Comparison of ENCODE assay signal across 8 mouse cellular contexts in genomic region chr16:11175489-11176207, GRCm38 (mm10). TPM values are rescaled to one million over a fixed set of nuclear protein-coding genes. Genes with fewer than 3 reads are reported as not detected.
DNase-seq lines count a peak whose midpoint lies in the region; ATAC-seq and TF ChIP-seq lines count a peak whose summit lies in the region.

No protein-coding gene starts in this region.

- peak; percentile 27 for ATAC-seq in heart, embryonic 13.5 days (ENCODE audit: extremely low read depth, insufficient number of reproducible peaks, low FRiP score, low TSS enrichment)
- peak; percentile 76 for ATAC-seq in kidney, embryonic 15.5 days (replicated peaks; ENCODE audit: low FRiP score)
- ATAC-seq in liver, postnatal 0 days, result peak; percentile 47
- peak; percentile 64 for ATAC-seq in neural tube, embryonic 12.5 days (ENCODE audit: low FRiP score, low read depth)

- no peaks in the 10 kb centered on the region for H3K27me3 ChIP-seq in heart, embryonic 13.5 days (replicated peaks)
- H3K27me3 ChIP-seq in kidney, embryonic 15.5 days, result no peaks in the 10 kb centered on the region
- H3K27me3 ChIP-seq in liver, postnatal 0 days (ENCODE audit: insufficient read depth, low read length), result no peaks in the 10 kb centered on the region
- H3K27me3 ChIP-seq in neural tube, embryonic 12.5 days (replicated peaks), result no peaks in the 10 kb centered on the region

- H3K4me3 ChIP-seq in embryonic fibroblast, embryonic 13.5 days (ENCODE audit: insufficient read depth, low read length), result peak overlapping the region; percentile 67
- peak overlapping the region; percentile 96 for H3K4me3 ChIP-seq in heart, embryonic 13.5 days
- peak overlapping the region; percentile 90 for H3K4me3 ChIP-seq in kidney, embryonic 15.5 days (replicated peaks)
- peak overlapping the region; percentile 80 for H3K4me3 ChIP-seq in liver, postnatal 0 days (ENCODE audit: low read depth, low read length)
- peak overlapping the region; percentile 86 for H3K4me3 ChIP-seq in neural tube, embryonic 12.5 days

- peak overlapping the region; percentile 88 for H3K4me2 ChIP-seq in heart, embryonic 13.5 days
- peak overlapping the region; percentile 78 for H3K4me2 ChIP-seq in kidney, embryonic 15.5 days
- peak overlapping the region; percentile 72 for H3K4me2 ChIP-seq in liver, postnatal 0 days (ENCODE audit: low read depth, low read length)
- peak overlapping the region; percentile 88 for H3K4me2 ChIP-seq in neural tube, embryonic 12.5 days (replicated peaks)

- DNase-seq in CD8-positive naive resting alpha-beta T cell, adult 2 months (ENCODE audit: low read depth in 2 of 2, low spot score in 2 of 2), result peak; percentile 36 to 43
- DNase-seq in adrenal gland, adult 2 months, result peak; percentile 86
- peak; percentile 79 for DNase-seq in liver, postnatal 0 days
- peak; percentile 11 for DNase-seq in urinary bladder, postnatal 10 days (ENCODE audit: low spot score)

- TF ChIP-seq CTCF in embryonic fibroblast, embryonic 13.5 days (IDR thresholded peaks at IDR 0.05; ENCODE audit: borderline replicate concordance, insufficient read depth, low read length), result no peak
- no peak for TF ChIP-seq CTCF in liver, postnatal 0 days (IDR thresholded peaks at IDR 0.05; ENCODE audit: low read depth)

- H3K4me1 ChIP-seq in embryonic fibroblast, embryonic 13.5 days (ENCODE audit: control insufficient read depth, insufficient read depth, low read length), result peaks cover 4% of the 10 kb centered on the region
- peaks cover 37% of the 10 kb centered on the region for H3K4me1 ChIP-seq in heart, embryonic 13.5 days
- peaks cover 18% of the 10 kb centered on the region for H3K4me1 ChIP-seq in kidney, embryonic 15.5 days
- H3K4me1 ChIP-seq in liver, postnatal 0 days (ENCODE audit: insufficient read depth), result peaks cover 37% of the 10 kb centered on the region
- peaks cover 22% of the 10 kb centered on the region; the same call in 1 of the 2 replicates for H3K4me1 ChIP-seq in neural tube, embryonic 12.5 days

- TF ChIP-seq POLR2A in embryonic fibroblast, embryonic 13.5 days (IDR thresholded peaks at IDR 0.05; ENCODE audit: low read depth, low read length), result peak; percentile 44; the same call in 1 of the 2 replicates

- H3K9me3 ChIP-seq in heart, embryonic 13.5 days, result no peaks in the 10 kb centered on the region
- no peaks in the 10 kb centered on the region for H3K9me3 ChIP-seq in kidney, embryonic 15.5 days (replicated peaks)
- no peaks in the 10 kb centered on the region for H3K9me3 ChIP-seq in liver, postnatal 0 days (ENCODE audit: low read length)
- no peaks in the 10 kb centered on the region for H3K9me3 ChIP-seq in neural tube, embryonic 12.5 days

- 0 out of 2 replicates have a peak, but pooled peaks have one; percentile 3 for TF ChIP-seq EP300 in liver, postnatal 0 days (IDR thresholded peaks at IDR 0.05; ENCODE audit: low read depth)

- H3K36me3 ChIP-seq in heart, embryonic 13.5 days, result no peaks in the 10 kb centered on the region
- H3K36me3 ChIP-seq in kidney, embryonic 15.5 days, result no peaks in the 10 kb centered on the region
- no peaks in the 10 kb centered on the region for H3K36me3 ChIP-seq in liver, postnatal 0 days (replicated peaks; ENCODE audit: insufficient read depth, low read length)
- H3K36me3 ChIP-seq in neural tube, embryonic 12.5 days, result no peaks in the 10 kb centered on the region

- peak overlapping the region; percentile 96 for H3K9ac ChIP-seq in heart, embryonic 13.5 days
- H3K9ac ChIP-seq in kidney, embryonic 15.5 days, result peak overlapping the region; percentile 89
- peak overlapping the region; percentile 89 for H3K9ac ChIP-seq in liver, postnatal 0 days (replicated peaks)
- peak overlapping the region; percentile 88 for H3K9ac ChIP-seq in neural tube, embryonic 12.5 days

- whole genome bisulfite sequencing in heart, embryonic 13.5 days, result under 1% methylated on average over 72 of the region's 72 CpGs
- WGBS in kidney, embryonic 15.5 days, result under 1% methylated on average over 72 of the region's 72 CpGs
- WGBS in liver, postnatal 0 days (ENCODE audit: insufficient replicate concordance), result under 1% methylated on average over 60 of the region's 72 CpGs
- WGBS in neural tube, embryonic 12.5 days, result under 1% methylated on average over 72 of the region's 72 CpGs

- H3K27ac ChIP-seq in embryonic fibroblast, embryonic 13.5 days (ENCODE audit: insufficient read depth, low read length), result peak overlapping the region; percentile 89
- H3K27ac ChIP-seq in heart, embryonic 13.5 days (replicated peaks), result peak overlapping the region; percentile 88
- H3K27ac ChIP-seq in kidney, embryonic 15.5 days, result peak overlapping the region; percentile 88
- peak overlapping the region; percentile 94 for H3K27ac ChIP-seq in liver, postnatal 0 days (ENCODE audit: low read depth)
- H3K27ac ChIP-seq in neural tube, embryonic 12.5 days, result peak overlapping the region; percentile 77

RNA-seq across cellular contexts. Expression of gene Zc3h7a, which starts 0.5 kb away (rescaled TPM):
- 10 to 100 TPM; 46.7 to 79.2 TPM for total RNA-seq in adrenal gland, adult 2 months (2021)
- 12.3 and 15.0 TPM in 2 replicates for polyA plus RNA-seq in adrenal gland, adult 2 months (2012; rRNA removed)
- polyA plus RNA-seq in embryonic fibroblast, embryonic 13.5 days (2011; ENCODE audit: insufficient read length, low read depth, missing spikeins), result 147 and 159 TPM in 2 replicates
- 57.2 and 60.4 TPM in 2 replicates for polyA plus RNA-seq in heart, embryonic 13.5 days (2015; fragmentation: Nextera tagmentation; extraction: Ambion mirVana)
- 89.4 and 89.9 TPM in 2 replicates for polyA plus RNA-seq in kidney, embryonic 15.5 days (2015; fragmentation: Nextera tagmentation; extraction: Ambion mirVana)
- polyA plus RNA-seq in liver, postnatal 0 days (2015; fragmentation: Nextera tagmentation; extraction: Ambion mirVana), result 18.5 and 22.5 TPM in 2 replicates
- polyA plus RNA-seq in neural tube, embryonic 12.5 days (2016; fragmentation: Nextera tagmentation; extraction: Ambion mirVana), result 95.6 and 105 TPM in 2 replicates

RNA-seq across cellular contexts. Expression of gene Rsl1d1, which starts 27.5 kb away (rescaled TPM):
- 10 to 100 TPM; 65.7 to 82.2 TPM for total RNA-seq in adrenal gland, adult 2 months (2021)
- 1.3 TPM in 2 replicates for polyA plus RNA-seq in adrenal gland, adult 2 months (2012; rRNA removed)
- polyA plus RNA-seq in embryonic fibroblast, embryonic 13.5 days (2011; ENCODE audit: insufficient read length, low read depth, missing spikeins), result 190 and 238 TPM in 2 replicates
- 121 and 127 TPM in 2 replicates for polyA plus RNA-seq in heart, embryonic 13.5 days (2015; fragmentation: Nextera tagmentation; extraction: Ambion mirVana)
- 189 and 206 TPM in 2 replicates for polyA plus RNA-seq in kidney, embryonic 15.5 days (2015; fragmentation: Nextera tagmentation; extraction: Ambion mirVana)
- polyA plus RNA-seq in liver, postnatal 0 days (2015; fragmentation: Nextera tagmentation; extraction: Ambion mirVana), result 60.7 and 61.7 TPM in 2 replicates
- polyA plus RNA-seq in neural tube, embryonic 12.5 days (2016; fragmentation: Nextera tagmentation; extraction: Ambion mirVana), result 179 and 191 TPM in 2 replicates

RNA-seq across cellular contexts. Expression of gene Txndc11, which starts 41.2 kb away (rescaled TPM):
- 10 to 100 TPM; 33.2 to 72.4 TPM for total RNA-seq in adrenal gland, adult 2 months (2021)
- polyA plus RNA-seq in adrenal gland, adult 2 months (2012; rRNA removed), result 25.9 and 38.3 TPM in 2 replicates
- polyA plus RNA-seq in embryonic fibroblast, embryonic 13.5 days (2011; ENCODE audit: insufficient read length, low read depth, missing spikeins), result 26.6 and 27.1 TPM in 2 replicates
- 25.9 and 27.0 TPM in 2 replicates for polyA plus RNA-seq in heart, embryonic 13.5 days (2015; fragmentation: Nextera tagmentation; extraction: Ambion mirVana)
- 32.8 and 35.7 TPM in 2 replicates for polyA plus RNA-seq in kidney, embryonic 15.5 days (2015; fragmentation: Nextera tagmentation; extraction: Ambion mirVana)
- polyA plus RNA-seq in liver, postnatal 0 days (2015; fragmentation: Nextera tagmentation; extraction: Ambion mirVana), result 17.9 TPM in 2 replicates
- polyA plus RNA-seq in neural tube, embryonic 12.5 days (2016; fragmentation: Nextera tagmentation; extraction: Ambion mirVana), result 32.5 TPM in 2 replicates

Comparison
In these comparisons a context has a peak if more than half of its experiments do, and no peak if none do; other contexts are left out.
1. Peak in every context shown above with its lines: DNase-seq, ATAC-seq, H3K4me3 ChIP-seq and H3K27ac ChIP-seq.
2. DNase-seq: peak in every context shown above with its lines; median percentile 86 in adrenal gland, adult 2 months; 79 in liver, postnatal 0 days; 40 in CD8-positive naive resting alpha-beta T cell, adult 2 months; 11 in urinary bladder, postnatal 10 days.
3. RNA of gene Rsl1d1, which starts 27.5 kb away (polyA plus RNA-seq): 179 to 191 TPM in neural tube, embryonic 12.5 days, 190 to 238 TPM in embryonic fibroblast, embryonic 13.5 days, 189 to 206 TPM in kidney, embryonic 15.5 days, 121 to 127 TPM in heart, embryonic 13.5 days and 60.7 to 61.7 TPM in liver, postnatal 0 days; 1.3 TPM in adrenal gland, adult 2 months; every median in the first group is over 10 times any median in the second.